Mouse (Mus musculus): Measurements from ENCODE around the gene Prkag1. TPM values are rescaled to one million over a fixed set of nuclear protein-coding genes. Genes with fewer than 3 reads are reported as not detected.

Prkag1 gene
- polyA plus RNA-seq (2011; ENCODE audit: insufficient read depth, insufficient read length, low read depth, missing spikeins), result 51.0 and 61.0 TPM in 2 replicates

DNA sequence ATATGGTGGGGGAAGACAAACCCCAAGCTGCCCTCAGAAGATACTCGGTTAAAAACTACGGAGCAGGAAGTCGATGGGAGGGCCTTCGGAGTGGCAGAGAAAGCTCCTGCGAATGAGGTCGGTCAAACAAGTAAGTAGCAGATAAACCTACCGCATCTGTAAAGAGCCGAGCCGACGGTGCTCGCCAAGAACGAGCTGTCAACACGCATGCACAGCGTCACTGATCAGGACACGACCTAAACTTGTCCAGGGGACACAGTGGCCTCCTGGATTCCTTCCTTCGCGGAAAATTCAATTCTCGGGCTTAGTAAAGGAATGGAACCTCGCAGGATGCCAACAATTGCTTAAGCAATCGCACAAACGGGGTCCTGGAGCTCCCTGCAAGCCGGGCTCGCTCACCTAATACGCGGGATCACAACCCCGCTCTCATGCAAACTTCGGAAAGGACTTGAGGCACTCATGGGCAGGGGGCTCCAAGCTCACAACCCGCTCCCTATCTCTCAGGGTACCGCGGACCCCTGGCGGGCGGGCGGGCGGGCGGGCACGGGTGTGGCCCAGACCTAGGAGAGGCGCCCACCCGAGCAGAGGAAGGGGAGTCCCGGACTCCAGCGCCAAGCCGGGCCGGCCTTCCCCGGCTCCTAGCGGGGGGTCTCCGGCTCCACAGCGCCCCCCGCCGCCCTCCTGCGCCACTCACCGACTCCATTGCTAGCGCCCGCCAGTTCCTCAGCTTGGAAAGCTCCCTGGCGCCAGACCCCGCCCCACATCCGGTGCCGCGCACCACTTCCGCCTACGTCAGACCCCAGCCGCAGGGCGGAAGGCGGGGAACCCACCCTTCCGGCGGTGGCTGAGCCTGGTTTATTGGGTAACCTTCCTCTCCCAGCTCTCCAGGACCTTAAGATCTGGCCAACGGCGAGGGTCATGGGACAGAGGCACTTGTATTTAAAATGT lies at the start of gene Prkag1:
Gene Prkag1, minus strand, starts transcription at position 786 of the 948 bp plus-strand sequence.
- Histone ChIP-seq H3K27ac (ENCODE audit: insufficient read depth, low read length) (peak within 1 kb of the TSS; percentile 84), H3K9me3 (replicated peaks; ENCODE audit: control insufficient read depth, insufficient read depth, low read length, poor library complexity, severe bottlenecking) (no peaks in the 10 kb centered on the region), H3K9ac (ENCODE audit: low read depth, poor library complexity, severe bottlenecking) (peak within 1 kb of the TSS; percentile 90), H3K36me3 (ENCODE audit: control insufficient read depth, insufficient read depth, low read length, poor library complexity, severe bottlenecking) (peaks cover 17% of the 10 kb centered on the region), H3K27me3 (ENCODE audit: control insufficient read depth, insufficient read depth, low read length, poor library complexity, severe bottlenecking) (no peaks in the 10 kb centered on the region), H3K4me1 (ENCODE audit: control insufficient read depth, insufficient read depth, low read length) (no peaks in the 10 kb centered on the region), H3K4me3 (ENCODE audit: low read depth, low read length) (peak within 1 kb of the TSS; percentile 96)
- TF ChIP-seq CTCF (IDR thresholded peaks at IDR 0.05; ENCODE audit: low read depth, low read length) (peak; percentile 42), POLR2A (IDR thresholded peaks at IDR 0.05; ENCODE audit: insufficient read depth, low read length) (peak; percentile 47), EP300 (IDR thresholded peaks at IDR 0.05; ENCODE audit: insufficient read depth, low read depth, low read length) (0 out of 2 replicates have a peak, but pooled peaks have one; percentile 33)

DNA sequence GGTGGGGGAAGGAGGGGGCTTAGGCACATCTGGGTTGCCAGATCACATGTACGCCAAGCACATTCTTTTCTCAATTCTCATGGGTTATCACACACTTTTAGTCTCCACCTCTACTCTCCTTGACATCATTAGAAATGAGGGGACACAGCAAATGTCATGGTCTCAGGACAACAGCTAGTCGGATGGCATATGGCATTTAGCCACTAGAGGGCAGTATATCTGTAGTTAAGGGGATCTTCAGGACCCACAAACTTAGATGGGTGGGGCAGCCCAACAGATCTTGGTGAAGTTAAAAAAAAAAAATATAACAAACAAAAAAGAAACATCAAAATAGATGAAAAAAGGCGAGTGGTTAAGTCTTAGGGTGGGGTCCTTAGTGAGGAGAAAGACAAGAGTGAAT lies 46.0 kb upstream of the Prkag1 start:
- H3K4me3 ChIP-seq (ENCODE audit: low read depth, low read length), result no peak overlapping the region
- TF ChIP-seq EP300 (IDR thresholded peaks at IDR 0.05; ENCODE audit: insufficient read depth, low read depth, low read length) (no peak), CTCF (IDR thresholded peaks at IDR 0.05; ENCODE audit: low read depth, low read length) (no peak), POLR2A (IDR thresholded peaks at IDR 0.05; ENCODE audit: insufficient read depth, low read length) (no peak)
- H3K4me1 ChIP-seq (ENCODE audit: control insufficient read depth, insufficient read depth, low read length), result no peaks in the 10 kb centered on the region
- H3K36me3 ChIP-seq (ENCODE audit: control insufficient read depth, insufficient read depth, low read length, poor library complexity, severe bottlenecking), result peaks cover 11% of the 10 kb centered on the region; the same call in 1 of the 2 replicates
- no peak overlapping the region for H3K27ac ChIP-seq (ENCODE audit: insufficient read depth, low read length)
- no peaks in the 10 kb centered on the region for H3K9me3 ChIP-seq (replicated peaks; ENCODE audit: control insufficient read depth, insufficient read depth, low read length, poor library complexity, severe bottlenecking)
- H3K27me3 ChIP-seq (ENCODE audit: control insufficient read depth, insufficient read depth, low read length, poor library complexity, severe bottlenecking), result no peaks in the 10 kb centered on the region
- H3K9ac ChIP-seq (ENCODE audit: low read depth, poor library complexity, severe bottlenecking), result no peak overlapping the region

DNA sequence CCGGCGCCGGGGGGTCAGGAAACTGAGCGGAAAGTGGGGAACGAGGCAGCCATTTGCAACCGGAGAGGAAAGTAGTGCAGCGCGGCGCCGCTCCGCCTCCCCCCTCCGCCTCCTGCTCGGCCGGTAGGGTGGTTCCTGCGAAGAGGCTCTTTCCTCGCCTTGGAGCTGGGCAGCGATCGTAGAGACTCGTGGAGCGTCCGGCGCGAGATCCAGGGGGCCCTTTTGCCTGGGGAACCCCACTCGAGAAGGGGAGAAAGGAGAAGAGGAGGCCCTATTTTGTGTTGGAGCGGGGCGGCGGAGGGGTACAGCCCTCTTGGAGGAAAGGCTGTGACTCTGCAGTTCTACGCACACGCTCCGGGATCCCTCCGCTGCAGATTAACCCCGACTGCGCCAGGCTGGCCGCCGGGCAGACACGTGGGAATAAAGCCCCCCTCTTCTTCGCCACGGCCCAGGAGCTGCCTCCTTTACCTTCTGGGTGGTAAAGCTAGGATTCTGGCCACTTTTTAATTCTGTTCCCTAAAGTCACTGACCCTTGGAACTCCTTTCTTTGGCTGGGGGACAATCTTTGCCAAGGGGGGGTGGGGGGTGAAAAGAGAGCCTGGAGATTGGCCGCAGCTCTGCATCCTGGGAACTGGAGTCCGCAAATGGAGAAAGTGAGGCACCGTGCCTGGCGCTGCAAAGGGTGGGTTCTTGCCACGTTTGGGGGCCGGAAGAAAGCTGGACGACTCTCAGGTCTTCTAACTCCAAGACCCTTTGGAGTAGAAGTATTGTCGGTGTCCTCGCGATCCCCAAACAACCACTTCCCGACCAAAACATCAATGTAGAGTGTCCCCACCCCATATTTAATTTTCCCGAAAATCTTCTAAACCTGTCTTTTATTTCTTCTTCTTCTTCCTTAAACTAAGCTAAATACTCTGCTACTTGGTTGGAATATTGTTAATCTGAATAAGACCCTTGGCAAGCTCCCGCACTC lies 40.9 kb upstream of the Prkag1 start:
- H3K4me3 ChIP-seq (ENCODE audit: low read depth, low read length), result peak overlapping the region; percentile 91
- no peaks in the 10 kb centered on the region for H3K27me3 ChIP-seq (ENCODE audit: control insufficient read depth, insufficient read depth, low read length, poor library complexity, severe bottlenecking)
- H3K4me1 ChIP-seq (ENCODE audit: control insufficient read depth, insufficient read depth, low read length), result peaks cover 2% of the 10 kb centered on the region
- H3K27ac ChIP-seq (ENCODE audit: insufficient read depth, low read length), result peak overlapping the region; percentile 12; the same call in 1 of the 2 replicates
- TF ChIP-seq CTCF (IDR thresholded peaks at IDR 0.05; ENCODE audit: low read depth, low read length) (no peak), EP300 (IDR thresholded peaks at IDR 0.05; ENCODE audit: insufficient read depth, low read depth, low read length) (no peak), POLR2A (IDR thresholded peaks at IDR 0.05; ENCODE audit: insufficient read depth, low read length) (no peak)
- no peaks in the 10 kb centered on the region for H3K9me3 ChIP-seq (replicated peaks; ENCODE audit: control insufficient read depth, insufficient read depth, low read length, poor library complexity, severe bottlenecking)
- peak overlapping the region; percentile 96 for H3K9ac ChIP-seq (ENCODE audit: low read depth, poor library complexity, severe bottlenecking)
- 0 out of 2 replicates have a peak, but pooled peaks cover 1% of the 10 kb centered on the region for H3K36me3 ChIP-seq (ENCODE audit: control insufficient read depth, insufficient read depth, low read length, poor library complexity, severe bottlenecking)

DNA sequence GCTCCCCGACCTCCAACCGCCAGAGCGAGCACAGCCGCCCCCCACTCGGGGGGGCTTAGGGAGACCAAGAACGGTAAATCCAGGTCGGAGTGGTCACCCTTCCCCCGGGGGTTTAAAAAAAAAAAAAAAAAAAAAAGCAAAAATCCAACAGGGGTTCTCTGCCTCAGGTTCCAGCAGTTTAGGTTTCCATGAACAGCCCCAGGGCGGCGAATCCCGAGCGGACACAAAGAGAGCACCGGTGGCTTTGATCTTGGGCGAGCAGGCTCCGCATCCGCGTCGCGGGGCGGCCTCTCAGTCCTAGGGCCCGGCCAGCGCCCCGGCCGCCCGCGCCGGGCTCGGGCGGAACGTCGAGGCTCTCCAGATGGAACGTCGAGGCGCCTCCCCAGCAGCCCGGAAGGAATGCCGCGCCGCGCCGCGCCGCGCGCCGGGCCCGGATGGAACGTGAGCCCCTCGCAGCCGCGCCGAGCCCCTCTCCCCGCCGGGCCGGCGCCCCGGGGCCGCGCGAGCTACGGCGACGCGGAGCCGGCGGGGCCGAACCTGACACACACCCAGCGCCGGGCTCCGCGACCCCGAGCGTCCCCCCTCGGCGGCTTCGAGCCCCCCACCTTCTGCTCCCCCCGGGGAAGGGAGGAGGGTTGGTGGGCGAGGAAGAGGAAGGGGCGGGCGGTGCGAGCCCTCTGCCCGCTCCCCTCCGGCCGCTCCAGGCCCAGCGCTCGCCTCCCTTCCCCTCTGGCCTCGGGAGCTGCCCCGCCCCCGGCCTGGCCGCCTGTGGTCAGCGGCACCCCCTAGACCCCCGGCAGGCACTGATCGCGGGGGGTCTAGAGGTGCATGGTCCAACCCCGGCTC lies 40.0 kb upstream of the Prkag1 start, which contains the start of gene Kmt2d:
Gene Kmt2d, minus strand, starts transcription at position 135 of the 846 bp plus-strand sequence.
- Histone ChIP-seq H3K4me1 (ENCODE audit: control insufficient read depth, insufficient read depth, low read length) (peaks cover 2% of the 10 kb centered on the region), H3K36me3 (ENCODE audit: control insufficient read depth, insufficient read depth, low read length, poor library complexity, severe bottlenecking) (peaks cover 4% of the 10 kb centered on the region; the same call in 1 of the 2 replicates), H3K27ac (ENCODE audit: insufficient read depth, low read length) (peak within 1 kb of the TSS; percentile 12; the same call in 1 of the 2 replicates), H3K9me3 (replicated peaks; ENCODE audit: control insufficient read depth, insufficient read depth, low read length, poor library complexity, severe bottlenecking) (no peaks in the 10 kb centered on the region), H3K4me3 (ENCODE audit: low read depth, low read length) (peak within 1 kb of the TSS; percentile 91), H3K27me3 (ENCODE audit: control insufficient read depth, insufficient read depth, low read length, poor library complexity, severe bottlenecking) (no peaks in the 10 kb centered on the region), H3K9ac (ENCODE audit: low read depth, poor library complexity, severe bottlenecking) (peak within 1 kb of the TSS; percentile 96)
- TF ChIP-seq CTCF (IDR thresholded peaks at IDR 0.05; ENCODE audit: low read depth, low read length), result no peak
- no peak for TF ChIP-seq POLR2A (IDR thresholded peaks at IDR 0.05; ENCODE audit: insufficient read depth, low read length)
- TF ChIP-seq EP300 (IDR thresholded peaks at IDR 0.05; ENCODE audit: insufficient read depth, low read depth, low read length), result no peak
